Mouse (Mus musculus) CD4-positive, CD25-positive, alpha-beta regulatory T cell, adult 9 weeks (primary cell): ENCODE data around the gene Dcbld2. TPM values are rescaled to one million over a fixed set of nuclear protein-coding genes. Genes with fewer than 3 reads are reported as not detected.

ENCODE experiments used
- polyA plus RNA-seq: library from polyadenylated mRNA; unstranded; fragments of 100-300 nt; shearing (Covaris generic); gene quantifications from one replicate; pipeline ENCODE4 v1.2.1, GENCODE M21; 2017

Gene Dcbld2
- polyA plus RNA-seq: 0.09 TPM

GRCm38 (mm10) chr16:58408062-58408486, at the start of gene Dcbld2:
Gene Dcbld2, plus strand, starts transcription at chr16:58408443.

Other genes with a start within 250 kb of the Dcbld2 start
- 10.0 TPM for gene St3gal6, start 115.8 kb downstream of the Dcbld2 start, polyA plus RNA-seq
- gene Gm813, start 208.5 kb downstream of the Dcbld2 start, polyA plus RNA-seq: not detected
- not detected for gene E330017A01Rik, start 230.3 kb downstream of the Dcbld2 start, polyA plus RNA-seq